Mouse (Mus musculus) midbrain, embryonic 13.5 days (tissue): ENCODE results near the gene Olfr536. TPM values are rescaled to one million over a fixed set of nuclear protein-coding genes. Genes with fewer than 3 reads are reported as not detected.
"Not testable (repeated sequence)": the region's sequence is repeated elsewhere in the genome, so short reads cannot be mapped to it uniquely, and the experiment has no call there.

Experiments used
- ATAC-seq: fragments of 200-750 bp; cut with Nextera tagmentation; 2 replicates; pipeline ENCODE4 v1.8.0; 2017; ENCODE audit warnings: mild to moderate bottlenecking, moderate TSS enrichment, moderate library complexity
- H3K27ac ChIP-seq: fragments of 300-500 bp; sonication (generic); 2 replicates; pipeline ENCODE4 v1.5.1; 2015; ENCODE audit warnings: inconsistent platforms, mild to moderate bottlenecking, moderate library complexity
- H3K27me3 ChIP-seq: fragments of 300-500 bp; sonication (generic); 2 replicates; pipeline ENCODE4 v1.6.1; 2015; ENCODE audit warnings: mild to moderate bottlenecking, inconsistent platforms
- H3K36me3 ChIP-seq: fragments of 300-500 bp; sonication (generic); 2 replicates; pipeline ENCODE4 v1.6.1; 2015; ENCODE audit warnings: mild to moderate bottlenecking, inconsistent platforms
- H3K4me1 ChIP-seq: fragments of 300-500 bp; sonication (generic); replicated peaks from 2 replicates; pipeline ENCODE4 v1.6.1; 2015; ENCODE audit warnings: inconsistent platforms
- H3K4me2 ChIP-seq: fragments of 300-500 bp; sonication (generic); replicated peaks from 2 replicates; pipeline ENCODE4 v1.6.1; 2015; ENCODE audit warnings: moderate library complexity, mild to moderate bottlenecking, inconsistent platforms
- H3K4me3 ChIP-seq: fragments of 300-500 bp; sonication (generic); replicated peaks from 2 replicates; pipeline ENCODE4 v1.5.1; 2015; ENCODE audit warnings: mild to moderate bottlenecking, inconsistent platforms
- H3K9ac ChIP-seq: fragments of 300-500 bp; sonication (generic); replicated peaks from 2 replicates; pipeline ENCODE4 v1.6.1; 2015; ENCODE audit warnings: mild to moderate bottlenecking, inconsistent platforms
- H3K9me3 ChIP-seq: fragments of 300-500 bp; sonication (generic); 2 replicates; pipeline ENCODE4 v1.6.1; 2016; ENCODE audit warnings: mild to moderate bottlenecking, inconsistent platforms
- WGBS: fragments of 180-500 bp; shearing (Covaris S2); methylation state at CpG from one replicate; pipeline ENCODE4 v1.1.7; 2015; 5-methylcytosine and 5-hydroxymethylcytosine counted together
- polyA plus RNA-seq: library from polyadenylated mRNA; unstranded; fragments of >200 nt; fragmentation: Nextera tagmentation; extraction: Ambion mirVana; gene quantifications from 2 replicates; pipeline ENCODE4 v1.2.1, GENCODE M21; 2015

The Olfr536 gene
- not detected in 2 replicates for polyA plus RNA-seq

DNA sequence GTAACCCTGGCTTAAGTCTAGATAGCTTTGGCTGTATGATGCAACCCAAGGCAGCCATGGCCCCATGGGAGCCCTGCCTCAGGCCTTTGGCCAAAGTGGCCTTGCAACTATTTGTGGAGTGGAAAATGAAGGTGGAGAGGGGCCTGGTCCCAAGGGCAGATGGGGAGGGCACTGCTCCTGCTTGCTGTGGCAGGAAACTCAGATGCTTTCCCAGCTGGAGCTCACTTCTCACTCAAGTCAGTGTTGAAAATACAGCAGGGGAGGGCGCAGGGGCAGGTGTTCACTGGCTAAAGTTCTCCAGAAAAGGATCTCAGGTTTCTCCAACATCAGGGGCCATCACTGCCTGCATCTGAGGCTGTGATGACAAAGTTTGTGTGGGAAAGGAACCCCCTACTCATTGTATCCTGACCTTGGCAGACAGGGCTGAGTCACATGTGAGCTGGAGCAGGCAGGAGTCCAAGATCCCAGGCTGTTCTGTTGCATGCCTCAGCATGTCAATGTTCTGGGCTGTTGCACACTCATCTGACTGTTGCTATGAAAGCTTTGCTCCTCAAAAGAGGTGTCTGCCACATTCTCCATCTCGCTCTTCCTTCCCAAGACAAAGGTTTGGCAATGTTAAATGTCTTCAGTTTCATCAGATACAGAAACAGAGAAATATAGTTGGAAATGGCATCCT, at the start of gene Olfr536:
Gene Olfr536, minus strand, starts transcription at position 51 of the 676 bp plus-strand sequence.
- H3K9me3 ChIP-seq, H3K4me3 ChIP-seq, ATAC-seq, H3K4me2 ChIP-seq, H3K4me1 ChIP-seq, H3K27me3 ChIP-seq, H3K27ac ChIP-seq, H3K36me3 ChIP-seq, H3K9ac ChIP-seq: not testable (repeated sequence)
- WGBS = 60% methylated on average over 2 of the region's 2 CpGs

DNA sequence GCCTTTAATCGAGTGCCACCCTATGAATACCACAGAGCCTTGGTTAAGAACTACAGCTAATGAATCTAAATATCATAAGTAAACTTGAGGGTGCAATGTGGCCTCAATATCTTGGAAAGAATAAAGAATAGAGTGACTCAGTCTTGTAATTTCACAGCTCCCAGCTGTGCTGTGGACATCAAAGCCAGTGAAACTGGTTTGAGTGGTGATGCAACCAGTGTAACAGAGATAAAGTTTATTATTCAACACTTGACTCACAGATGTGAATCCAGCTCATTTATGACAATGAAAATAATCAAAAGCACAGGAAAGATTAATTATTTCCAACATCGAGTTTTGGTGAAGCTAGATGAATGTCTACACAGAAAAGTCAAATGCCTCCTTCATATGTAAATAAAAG, 32.5 kb upstream of the Olfr536 start:
- no peak for ATAC-seq
- no peaks in the 10 kb centered on the region for H3K9me3 ChIP-seq
- H3K36me3 ChIP-seq = no peaks in the 10 kb centered on the region
- no peak overlapping the region for H3K4me3 ChIP-seq
- 78% methylated on average over 2 of the region's 2 CpGs for WGBS
- H3K27ac ChIP-seq = no peak overlapping the region
- no peaks in the 10 kb centered on the region for H3K4me1 ChIP-seq
- no peaks in the 10 kb centered on the region for H3K27me3 ChIP-seq
- no peak overlapping the region for H3K9ac ChIP-seq
- H3K4me2 ChIP-seq = no peak overlapping the region

DNA sequence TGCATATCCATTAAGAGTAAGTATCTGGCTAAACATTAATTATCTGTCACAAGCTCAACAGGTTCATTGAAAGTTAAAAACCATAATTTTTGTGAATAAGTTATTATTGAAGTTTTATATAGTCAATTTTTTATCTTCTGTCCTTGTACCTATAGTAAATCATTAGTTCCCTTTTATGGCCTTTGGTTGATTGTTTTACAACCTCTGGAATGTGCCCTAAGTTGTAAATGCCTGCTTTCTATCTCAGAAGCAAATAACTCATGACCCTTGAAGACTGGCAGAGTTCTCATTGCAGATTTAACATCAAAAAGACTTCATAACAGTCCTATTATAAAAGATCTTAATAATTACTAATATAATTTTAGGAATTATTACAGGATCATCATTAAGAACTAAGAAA, 12.5 kb downstream of the Olfr536 start:
- ATAC-seq = no peak
- Histone ChIP-seq H3K9me3 (no peaks in the 10 kb centered on the region), H3K9ac (no peak overlapping the region), H3K36me3 (no peaks in the 10 kb centered on the region), H3K4me2 (no peak overlapping the region), H3K27ac (no peak overlapping the region), H3K4me3 (no peak overlapping the region), H3K4me1 (no peaks in the 10 kb centered on the region), H3K27me3 (no peaks in the 10 kb centered on the region)

DNA sequence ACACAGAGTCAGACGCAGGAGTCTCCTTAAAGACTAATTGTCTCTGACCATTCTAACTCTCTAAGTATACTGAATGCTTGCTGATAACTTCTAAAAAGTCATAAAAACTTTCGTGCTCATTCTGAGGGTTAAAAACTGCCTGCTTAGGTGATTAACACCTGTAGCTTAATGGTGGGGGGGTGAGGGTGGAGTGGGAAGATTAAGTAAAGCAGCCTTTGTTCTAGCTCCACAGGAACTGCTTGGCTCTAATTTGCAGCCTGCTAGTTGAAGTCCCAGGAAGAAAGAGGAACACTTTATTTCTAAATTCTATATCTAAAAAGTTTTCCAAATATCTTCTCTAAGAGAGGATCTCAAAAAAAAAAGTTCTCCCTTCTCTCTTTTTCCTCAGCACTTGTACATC, 13.0 kb downstream of the Olfr536 start:
- Histone ChIP-seq H3K4me3 (no peak overlapping the region), H3K27ac (no peak overlapping the region), H3K9ac (no peak overlapping the region), H3K9me3 (no peaks in the 10 kb centered on the region), H3K36me3 (no peaks in the 10 kb centered on the region), H3K4me1 (no peaks in the 10 kb centered on the region), H3K27me3 (no peaks in the 10 kb centered on the region), H3K4me2 (no peak overlapping the region)
- ATAC-seq = no peak
- WGBS = 38% methylated on average over 2 of the region's 2 CpGs

DNA sequence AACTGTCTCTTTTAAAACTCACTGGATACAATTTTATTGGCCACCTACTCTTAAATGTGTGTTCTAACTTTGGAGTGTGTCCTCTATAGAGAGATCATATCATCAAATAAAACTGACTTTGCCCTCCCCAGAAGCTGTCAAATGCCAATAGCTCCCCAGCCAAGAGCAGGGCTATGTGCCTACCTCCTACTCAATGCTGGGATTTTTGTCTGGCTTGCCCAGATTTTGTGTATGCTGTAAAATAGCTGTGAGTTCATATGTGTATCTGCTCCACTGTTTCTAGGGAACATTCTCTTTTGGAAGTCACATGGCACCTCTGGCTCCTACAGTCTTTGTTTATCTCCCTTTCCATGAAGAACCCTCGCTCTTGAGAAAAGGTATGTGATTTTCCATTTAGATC, 18.2 kb downstream of the Olfr536 start:
- WGBS = 87% methylated on average over 1 of the region's 1 CpGs
- Histone ChIP-seq H3K4me2 (no peak overlapping the region), H3K36me3 (no peaks in the 10 kb centered on the region), H3K9ac (no peak overlapping the region), H3K9me3 (no peaks in the 10 kb centered on the region), H3K27ac (no peak overlapping the region), H3K4me1 (no peaks in the 10 kb centered on the region), H3K4me3 (no peak overlapping the region), H3K27me3 (no peaks in the 10 kb centered on the region)
- no peak for ATAC-seq

DNA sequence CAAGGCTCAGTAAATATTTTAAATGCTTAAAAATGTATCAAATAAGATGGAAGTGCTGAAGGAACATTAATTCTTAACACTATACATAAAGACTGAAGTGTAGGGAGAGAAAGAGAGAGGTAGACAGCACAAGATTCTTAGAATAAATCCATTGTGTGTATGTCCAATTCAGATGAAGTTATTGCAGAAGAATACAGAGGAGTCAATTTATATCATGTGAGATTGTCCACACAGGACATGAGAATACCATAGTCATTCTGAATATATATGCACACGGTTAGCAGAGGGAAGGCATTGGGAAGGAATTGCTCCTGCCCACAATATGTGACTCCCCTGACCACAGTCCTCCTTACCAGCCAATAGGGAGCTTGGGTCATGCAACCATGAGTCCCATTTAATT, 23.3 kb downstream of the Olfr536 start, which contains the start of gene Olfr535:
Gene Olfr535, plus strand, starts transcription at position 301 of the 400 bp plus-strand sequence.
- no peaks in the 10 kb centered on the region for H3K9me3 ChIP-seq
- H3K4me1 ChIP-seq = no peaks in the 10 kb centered on the region
- H3K27me3 ChIP-seq = no peaks in the 10 kb centered on the region
- H3K4me2 ChIP-seq = no peak within 1 kb of the TSS
- no peak for ATAC-seq
- H3K4me3 ChIP-seq = no peak within 1 kb of the TSS
- 75% methylated on average over 1 of the region's 1 CpGs for WGBS
- no peaks in the 10 kb centered on the region for H3K36me3 ChIP-seq
- H3K27ac ChIP-seq = no peak within 1 kb of the TSS
- H3K9ac ChIP-seq = no peak within 1 kb of the TSS

DNA sequence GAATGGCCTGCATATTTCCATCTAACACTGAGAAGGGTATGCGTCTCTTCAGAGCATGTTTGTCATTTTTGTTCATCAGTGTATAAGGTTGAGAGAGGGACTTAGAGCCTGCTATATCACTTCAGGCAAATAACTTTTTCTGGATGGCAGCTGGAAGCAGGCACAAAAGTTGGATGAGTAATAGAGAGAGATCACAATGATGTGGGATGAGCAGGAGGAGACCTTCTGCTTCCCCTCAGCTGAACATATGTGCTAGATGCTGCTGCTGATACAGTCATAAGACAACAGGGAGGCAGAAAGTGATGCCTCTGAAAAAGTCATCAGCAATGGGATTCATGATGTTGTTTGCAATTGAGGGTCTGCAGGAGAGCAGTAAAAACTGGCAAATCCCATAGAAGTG, 28.5 kb downstream of the Olfr536 start:
- Histone ChIP-seq H3K4me2 (no peak overlapping the region), H3K4me1 (no peaks in the 10 kb centered on the region), H3K27me3 (no peaks in the 10 kb centered on the region), H3K4me3 (no peak overlapping the region), H3K9ac (no peak overlapping the region), H3K36me3 (no peaks in the 10 kb centered on the region), H3K27ac (no peak overlapping the region), H3K9me3 (peaks cover 3% of the 10 kb centered on the region)
- 91% methylated on average over 1 of the region's 1 CpGs for WGBS
- no peak for ATAC-seq

DNA sequence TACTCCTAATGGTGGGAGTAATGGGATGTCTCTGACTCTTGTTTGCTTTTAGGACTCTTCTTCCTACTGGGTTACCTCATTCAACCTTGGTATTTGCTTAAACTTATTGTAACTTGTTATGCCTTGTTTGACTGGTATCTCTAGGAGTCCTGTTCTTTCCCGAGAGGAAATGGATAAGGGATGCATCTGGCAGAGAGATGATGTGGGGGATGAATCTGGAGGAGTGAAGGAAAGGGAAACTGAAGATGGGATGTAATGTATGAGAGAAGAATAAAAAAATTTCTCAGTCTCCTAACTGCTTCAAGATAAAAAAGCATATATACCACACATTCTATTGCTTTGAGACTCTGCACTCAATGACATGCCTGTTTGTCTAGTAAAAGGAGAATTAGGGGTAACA, 29.3 kb downstream of the Olfr536 start:
- no peaks in the 10 kb centered on the region for H3K4me1 ChIP-seq
- no peak overlapping the region for H3K9ac ChIP-seq
- H3K4me3 ChIP-seq = no peak overlapping the region
- no peak overlapping the region for H3K27ac ChIP-seq
- H3K9me3 ChIP-seq = peaks cover 3% of the 10 kb centered on the region
- no peaks in the 10 kb centered on the region for H3K27me3 ChIP-seq
- no peak for ATAC-seq
- H3K36me3 ChIP-seq = no peaks in the 10 kb centered on the region
- no peak overlapping the region for H3K4me2 ChIP-seq
- 80% methylated on average over 1 of the region's 1 CpGs for WGBS

DNA sequence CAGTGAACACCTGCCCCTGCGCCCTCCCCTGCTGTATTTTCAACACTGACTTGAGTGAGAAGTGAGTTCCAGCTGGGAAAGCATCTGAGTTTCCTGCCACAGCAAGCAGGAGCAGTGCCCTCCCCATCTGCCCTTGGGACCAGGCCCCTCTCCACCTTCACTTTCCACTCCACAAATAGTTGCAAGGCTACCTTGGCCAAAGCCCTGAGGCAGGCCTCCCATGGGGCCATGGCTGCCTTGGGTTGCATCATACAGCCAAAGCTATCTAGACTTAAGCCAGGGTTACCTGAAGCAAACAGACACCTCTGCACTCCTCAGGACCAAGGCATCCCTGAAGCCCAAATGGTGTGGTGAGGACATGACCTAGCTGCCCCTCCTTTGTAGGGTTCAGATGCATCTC, 44.1 kb downstream of the Olfr536 start, which contains the start of gene Olfr533:
Gene Olfr533, plus strand, starts transcription at position 301 of the 400 bp plus-strand sequence.
- not testable (repeated sequence) for H3K4me3 ChIP-seq, H3K4me1 ChIP-seq, ATAC-seq, H3K9ac ChIP-seq, H3K27me3 ChIP-seq, H3K36me3 ChIP-seq, H3K9me3 ChIP-seq, H3K27ac ChIP-seq, H3K4me2 ChIP-seq
- 50% methylated on average over 1 of the region's 1 CpGs for WGBS

Other genes with a start within 250 kb of the Olfr536 start
- gene Olfr525, start 186.5 kb downstream of the Olfr536 start, polyA plus RNA-seq = not detected in 2 replicates
- gene Olfr527, start 173.4 kb downstream of the Olfr536 start, polyA plus RNA-seq = not detected in 2 replicates
- gene Olfr60, start 145.7 kb downstream of the Olfr536 start, polyA plus RNA-seq = not detected in 2 replicates
- gene Olfr530, start 131.1 kb downstream of the Olfr536 start, polyA plus RNA-seq = not detected in 2 replicates
- not detected in 2 replicates for gene Olfr531, start 104.5 kb downstream of the Olfr536 start, polyA plus RNA-seq
- gene Olfr532, start 85.8 kb downstream of the Olfr536 start, polyA plus RNA-seq = not detected in 2 replicates
- not detected in 2 replicates for gene Olfr533, start 44.0 kb downstream of the Olfr536 start, polyA plus RNA-seq
- gene Olfr535, start 23.2 kb downstream of the Olfr536 start, polyA plus RNA-seq = not detected in 2 replicates
- gene Olfr538, start 60.5 kb upstream of the Olfr536 start, polyA plus RNA-seq = not detected in 2 replicates
- 0.01 and 0.03 TPM in 2 replicates for gene Olfr46, start 93.9 kb upstream of the Olfr536 start, polyA plus RNA-seq
- not detected in 2 replicates for gene Olfr61, start 121.6 kb upstream of the Olfr536 start, polyA plus RNA-seq
- not detected in 2 replicates for gene Olfr53, start 139.1 kb upstream of the Olfr536 start, polyA plus RNA-seq
- gene Olfr539, start 152.5 kb upstream of the Olfr536 start, polyA plus RNA-seq = 0.01 TPM in 1 of 2 replicates, not detected in the other
- not detected in 2 replicates for gene Olfr45, start 174.6 kb upstream of the Olfr536 start, polyA plus RNA-seq
- gene Olfr541, start 189.9 kb upstream of the Olfr536 start, polyA plus RNA-seq = not detected in 2 replicates